Mouse (Mus musculus) heart, embryonic 13.5 days (tissue): Measurements from ENCODE around the gene Hspa12a. TPM values are rescaled to one million over a fixed set of nuclear protein-coding genes. Genes with fewer than 3 reads are reported as not detected.
A peak's percentile ranks its signal among the peaks of the same experiment; 100 is the strongest.
"Not testable (repeated sequence)": the region's sequence is repeated elsewhere in the genome, so short reads cannot be mapped to it uniquely, and the experiment has no call there.

Experiments used
- ATAC-seq: fragments of 200-750 bp; cut with Nextera tagmentation; 2 replicates; pipeline ENCODE4 v1.8.0; 2017; ENCODE audit warnings: moderate TSS enrichment; ENCODE audit not compliant: insufficient number of reproducible peaks, low FRiP score, low TSS enrichment; ENCODE audit errors: extremely low read depth
- H3K27ac ChIP-seq: fragments of 300-500 bp; sonication (generic); replicated peaks from 2 replicates; pipeline ENCODE4 v1.5.1; 2015; ENCODE audit warnings: moderate library complexity, mild to moderate bottlenecking, inconsistent platforms
- H3K27me3 ChIP-seq: fragments of 300-500 bp; sonication (generic); replicated peaks from 2 replicates; pipeline ENCODE4 v1.6.1; 2015; ENCODE audit warnings: mild to moderate bottlenecking, inconsistent platforms
- H3K36me3 ChIP-seq: fragments of 300-500 bp; sonication (generic); 2 replicates; pipeline ENCODE4 v1.6.1; 2015; ENCODE audit warnings: mild to moderate bottlenecking, inconsistent platforms
- H3K4me1 ChIP-seq: fragments of 300-500 bp; sonication (generic); 2 replicates; pipeline ENCODE4 v1.6.1; 2015; ENCODE audit warnings: inconsistent platforms
- H3K4me2 ChIP-seq: fragments of 300-500 bp; sonication (generic); 2 replicates; pipeline ENCODE4 v1.6.1; 2015; ENCODE audit warnings: inconsistent platforms, mild to moderate bottlenecking, moderate library complexity
- H3K4me3 ChIP-seq: fragments of 300-500 bp; sonication (generic); 2 replicates; pipeline ENCODE4 v1.5.1; 2015; ENCODE audit warnings: moderate library complexity, mild to moderate bottlenecking, inconsistent platforms
- H3K9ac ChIP-seq: fragments of 300-500 bp; sonication (generic); 2 replicates; pipeline ENCODE4 v1.6.1; 2015; ENCODE audit warnings: inconsistent platforms, mild to moderate bottlenecking, moderate library complexity
- H3K9me3 ChIP-seq: fragments of 300-500 bp; sonication (generic); 2 replicates; pipeline ENCODE4 v1.6.1; 2016; ENCODE audit warnings: inconsistent platforms
- whole genome bisulfite sequencing: fragments of 180-500 bp; shearing (Covaris S2); methylation state at CpG from one replicate; pipeline ENCODE4 v1.1.7; 2015; ENCODE audit warnings: mixed read lengths; 5-methylcytosine and 5-hydroxymethylcytosine counted together
- polyA plus RNA-seq: library from polyadenylated mRNA; unstranded; fragments of >200 nt; fragmentation: Nextera tagmentation; extraction: Ambion mirVana; gene quantifications from 2 replicates; pipeline ENCODE4 v1.2.1, GENCODE M21; 2015

The Hspa12a gene
- polyA plus RNA-seq, 1 experiment from 2014 or later, result 9.0 TPM

DNA sequence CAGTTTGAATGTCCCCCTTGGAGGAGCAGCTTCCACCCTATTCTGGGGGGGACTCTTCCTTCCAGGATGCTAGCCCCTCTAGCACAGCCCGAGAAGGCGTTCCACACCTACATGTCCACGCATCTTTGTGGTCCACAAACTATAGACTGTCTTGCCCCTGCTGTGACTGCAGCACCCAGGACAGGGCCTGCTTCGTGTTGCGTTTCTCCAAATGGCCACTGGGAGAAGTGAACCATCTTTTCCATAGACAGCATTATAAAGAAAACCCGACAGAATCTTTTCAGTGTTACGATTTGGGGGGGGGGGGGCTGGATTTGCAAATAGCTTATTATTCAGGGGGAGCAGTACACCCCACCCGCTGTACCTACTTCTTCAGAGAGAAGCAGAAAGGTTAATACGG lies 36.8 kb downstream of the Hspa12a start:
- no peak overlapping the region for H3K27ac ChIP-seq
- no peak for ATAC-seq
- no peak overlapping the region for H3K9ac ChIP-seq
- H3K4me3 ChIP-seq, result no peak overlapping the region
- no peak overlapping the region for H3K4me2 ChIP-seq
- no peaks in the 10 kb centered on the region for H3K36me3 ChIP-seq
- H3K27me3 ChIP-seq, result no peaks in the 10 kb centered on the region; the same call in 1 of the 2 replicates
- H3K9me3 ChIP-seq, result no peaks in the 10 kb centered on the region
- 43% methylated on average over 9 of the region's 9 CpGs for WGBS
- peaks cover 12% of the 10 kb centered on the region for H3K4me1 ChIP-seq

DNA sequence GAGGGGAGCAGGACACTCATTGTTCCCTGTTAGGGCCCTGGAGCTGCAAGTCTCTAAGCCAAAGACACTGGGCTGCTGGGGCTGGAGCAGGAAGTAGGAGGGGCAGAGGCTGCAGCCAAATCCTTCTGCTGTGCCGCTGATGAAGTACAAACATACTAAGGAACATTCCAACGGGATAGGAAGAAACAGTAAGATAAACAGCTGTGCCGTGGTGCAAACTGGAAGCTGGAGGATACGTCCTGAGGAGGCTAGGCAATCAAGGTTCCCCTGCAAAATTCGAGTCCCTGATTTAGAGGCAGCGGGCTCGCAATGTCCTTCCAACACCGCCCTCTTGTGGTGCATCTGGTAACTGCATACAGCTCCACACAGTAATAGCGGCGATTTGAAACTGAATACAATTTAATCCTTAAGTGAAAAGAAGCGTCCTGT lies 39.5 kb downstream of the Hspa12a start:
- peak overlapping the region; percentile 62 for H3K9ac ChIP-seq
- no peak overlapping the region for H3K27ac ChIP-seq
- H3K4me2 ChIP-seq, result peak overlapping the region; percentile 66
- ATAC-seq, result no peak
- H3K4me1 ChIP-seq, result peaks cover 6% of the 10 kb centered on the region; the same call in 1 of the 2 replicates
- peak overlapping the region; percentile 45 for H3K4me3 ChIP-seq
- no peaks in the 10 kb centered on the region for H3K36me3 ChIP-seq
- no peaks in the 10 kb centered on the region; the same call in 1 of the 2 replicates for H3K27me3 ChIP-seq
- H3K9me3 ChIP-seq, result no peaks in the 10 kb centered on the region
- under 1% methylated on average over 11 of the region's 11 CpGs for WGBS

- H3K4me1 ChIP-seq, result peaks cover 6% of the 10 kb centered on the region; the same call in 1 of the 2 replicates
- peak overlapping the region; percentile 45 for H3K4me3 ChIP-seq
- H3K9ac ChIP-seq, result peak overlapping the region; percentile 62
- H3K4me2 ChIP-seq, result peak overlapping the region; percentile 66
- WGBS, result 50% methylated on average over 7 of the region's 7 CpGs
- no peaks in the 10 kb centered on the region for H3K36me3 ChIP-seq
- H3K27me3 ChIP-seq, result no peaks in the 10 kb centered on the region; the same call in 1 of the 2 replicates
- H3K27ac ChIP-seq, result no peak overlapping the region
- no peak; the same call in 1 of the 2 replicates for ATAC-seq
- H3K9me3 ChIP-seq, result no peaks in the 10 kb centered on the region
These were observed 40.2 kb downstream of the Hspa12a start for GRCm38 (mm10) chr19:58903079-58903898.

DNA sequence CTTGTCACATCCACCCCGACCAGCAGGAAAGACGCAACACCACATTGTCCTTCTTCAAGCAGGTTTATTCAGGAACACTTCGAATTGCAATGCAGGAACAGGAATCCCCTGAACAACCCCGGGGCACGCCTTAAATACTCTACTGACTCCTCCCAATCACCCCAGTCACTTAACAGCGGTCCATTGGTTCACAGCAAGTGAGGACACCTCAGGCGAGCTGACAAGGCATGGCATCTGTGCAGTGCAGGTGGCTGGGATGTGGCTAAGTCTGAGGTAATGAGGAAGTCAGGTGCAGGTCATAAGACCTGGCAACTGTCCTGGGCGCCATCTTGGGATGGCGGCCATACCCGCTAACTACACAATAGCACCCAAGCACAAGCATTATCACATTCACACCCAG lies 43.0 kb downstream of the Hspa12a start:
- H3K4me3 ChIP-seq, H3K9me3 ChIP-seq, H3K4me1 ChIP-seq, H3K4me2 ChIP-seq, H3K27ac ChIP-seq, H3K36me3 ChIP-seq, ATAC-seq, H3K27me3 ChIP-seq, H3K9ac ChIP-seq: not testable (repeated sequence)
- 84% methylated on average over 10 of the region's 10 CpGs for WGBS

DNA sequence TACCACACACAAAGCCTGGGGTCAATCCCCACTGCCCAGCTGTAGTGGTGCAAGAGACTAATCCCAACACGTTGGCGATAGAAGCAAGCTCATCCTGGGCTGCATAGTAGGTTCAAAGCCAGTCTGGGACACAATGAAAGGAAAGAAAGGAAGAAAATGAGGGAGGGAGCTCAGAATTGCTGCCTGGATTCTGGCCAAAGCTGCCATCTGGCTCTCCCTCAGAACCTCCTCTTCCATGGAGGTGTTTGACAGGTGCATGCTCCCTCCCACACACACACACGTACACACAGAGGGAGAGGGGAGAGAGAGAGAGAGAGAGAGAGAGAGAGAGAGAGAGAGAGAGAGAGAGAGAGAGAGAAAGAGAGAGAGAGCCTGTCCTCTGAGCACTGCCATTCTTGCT lies 47.2 kb downstream of the Hspa12a start:
- no peaks in the 10 kb centered on the region for H3K27me3 ChIP-seq
- WGBS, result 64% methylated on average over 3 of the region's 3 CpGs
- ATAC-seq, result no peak

DNA sequence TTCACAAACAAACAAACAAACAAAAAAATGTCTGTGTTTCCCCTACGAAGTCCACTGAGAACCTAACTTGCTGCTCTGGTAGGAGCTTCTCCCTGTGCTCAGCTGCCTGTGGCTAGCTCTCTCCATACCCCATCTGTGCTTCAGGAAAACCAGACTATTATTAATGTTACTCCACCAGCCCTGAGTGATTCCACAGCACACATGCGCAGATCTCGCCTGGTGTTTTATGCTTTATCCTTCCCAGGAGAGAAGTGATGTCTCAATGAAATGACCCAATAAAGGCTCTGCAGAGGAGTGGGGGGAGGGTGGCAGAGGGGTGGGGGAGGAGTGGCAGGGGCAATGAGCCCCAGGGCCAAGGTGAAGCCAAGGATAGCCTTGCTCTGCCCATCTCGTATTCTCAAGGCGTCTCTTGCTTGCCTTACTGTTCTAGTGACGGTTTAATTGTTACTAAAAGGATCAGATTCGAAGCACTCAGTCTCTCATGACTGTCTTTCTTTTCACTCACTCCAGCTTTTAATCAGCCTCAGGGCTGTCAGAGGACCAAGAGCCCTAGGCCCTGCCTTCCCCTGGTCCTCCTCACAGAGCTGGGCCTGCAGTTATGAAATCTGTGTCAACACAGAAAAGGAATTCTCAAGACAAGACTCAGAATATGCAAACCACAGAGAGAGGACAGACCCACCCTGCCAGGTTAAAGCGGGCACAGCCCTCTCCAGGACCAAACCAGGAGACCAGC lies 54.0 kb downstream of the Hspa12a start:
- Histone ChIP-seq H3K27me3 (no peaks in the 10 kb centered on the region; the same call in 1 of the 2 replicates), H3K4me3 (no peak overlapping the region), H3K27ac (no peak overlapping the region), H3K4me2 (no peak overlapping the region), H3K36me3 (no peaks in the 10 kb centered on the region), H3K9ac (no peak overlapping the region), H3K9me3 (no peaks in the 10 kb centered on the region), H3K4me1 (no peaks in the 10 kb centered on the region)
- WGBS, result 68% methylated on average over 8 of the region's 8 CpGs
- no peak for ATAC-seq

More for the DNA sequence above, 47.2 kb downstream of the Hspa12a start:
- no peak overlapping the region for H3K4me2 ChIP-seq
- H3K9me3 ChIP-seq, result 0 out of 2 replicates have a peak, but pooled peaks cover 4% of the 10 kb centered on the region
- H3K4me1 ChIP-seq, result no peaks in the 10 kb centered on the region
- H3K36me3 ChIP-seq, result no peaks in the 10 kb centered on the region
- H3K9ac ChIP-seq, result no peak overlapping the region
- H3K27ac ChIP-seq, result no peak overlapping the region
- no peak overlapping the region for H3K4me3 ChIP-seq

DNA sequence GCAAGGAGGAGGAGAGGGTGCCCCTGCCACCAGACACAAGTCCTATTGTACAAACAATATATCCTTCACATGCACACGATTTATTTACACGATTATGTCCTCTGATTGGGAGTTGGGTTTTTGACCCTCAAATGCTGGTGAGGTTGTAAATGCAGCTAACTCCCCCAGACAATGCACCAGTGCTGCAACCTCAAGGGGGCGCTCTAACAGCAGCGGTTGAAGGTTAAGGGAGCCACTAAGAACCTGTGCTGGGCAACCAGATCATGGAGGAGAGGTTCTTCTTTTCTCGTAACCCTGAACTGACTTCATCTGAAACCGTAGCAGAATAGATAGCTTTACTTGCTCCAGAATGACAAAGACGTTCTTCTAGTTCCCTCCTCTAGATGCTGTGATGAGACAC lies 57.0 kb downstream of the Hspa12a start:
- no peak overlapping the region for H3K9ac ChIP-seq
- no peak overlapping the region for H3K4me3 ChIP-seq
- H3K9me3 ChIP-seq, result no peaks in the 10 kb centered on the region
- WGBS, result 60% methylated on average over 7 of the region's 7 CpGs
- no peaks in the 10 kb centered on the region for H3K36me3 ChIP-seq
- H3K27me3 ChIP-seq, result no peaks in the 10 kb centered on the region; the same call in 1 of the 2 replicates
- H3K27ac ChIP-seq, result no peak overlapping the region
- H3K4me2 ChIP-seq, result no peak overlapping the region
- no peak for ATAC-seq
- H3K4me1 ChIP-seq, result peaks cover 12% of the 10 kb centered on the region

DNA sequence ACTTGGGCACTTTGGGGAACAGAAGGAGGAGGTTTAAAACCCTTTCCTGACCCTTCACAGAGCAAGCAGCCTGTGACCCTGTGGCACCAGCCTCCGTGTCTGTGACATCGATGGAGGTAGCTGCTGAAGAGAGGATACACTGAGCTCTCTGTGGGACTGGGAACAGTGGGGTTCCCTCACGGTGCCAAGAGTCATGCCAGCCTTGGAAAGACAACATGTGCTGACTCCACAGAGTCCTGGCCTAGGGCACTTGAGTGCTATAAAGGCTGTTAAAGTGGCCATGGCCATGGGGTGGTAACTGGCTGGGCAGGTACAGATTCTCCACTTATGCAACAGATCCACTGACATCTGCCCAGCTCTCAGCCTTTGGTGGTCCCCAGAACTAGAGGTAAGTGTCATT lies 60.0 kb downstream of the Hspa12a start:
- no peak overlapping the region for H3K9ac ChIP-seq
- no peak for ATAC-seq
- H3K36me3 ChIP-seq, result no peaks in the 10 kb centered on the region
- no peak overlapping the region for H3K4me3 ChIP-seq
- no peaks in the 10 kb centered on the region; the same call in 1 of the 2 replicates for H3K27me3 ChIP-seq
- no peak overlapping the region for H3K27ac ChIP-seq
- 72% methylated on average over 3 of the region's 3 CpGs for WGBS
- H3K4me2 ChIP-seq, result no peak overlapping the region
- peaks cover 25% of the 10 kb centered on the region for H3K4me1 ChIP-seq
- no peaks in the 10 kb centered on the region for H3K9me3 ChIP-seq

- Histone ChIP-seq H3K9me3 (no peaks in the 10 kb centered on the region), H3K4me3 (no peak overlapping the region), H3K9ac (no peak overlapping the region), H3K27ac (no peak overlapping the region), H3K36me3 (no peaks in the 10 kb centered on the region), H3K27me3 (no peaks in the 10 kb centered on the region; the same call in 1 of the 2 replicates), H3K4me2 (no peak overlapping the region), H3K4me1 (peaks cover 34% of the 10 kb centered on the region)
- no peak for ATAC-seq
- WGBS, result 36% methylated on average over 4 of the region's 4 CpGs
These were observed 61.1 kb downstream of the Hspa12a start for GRCm38 (mm10) chr19:58882336-58882735.

GRCm38 (mm10) chr19:58879330-58879957 lies 64.0 kb downstream of the Hspa12a start:
- WGBS, result 82% methylated on average over 7 of the region's 7 CpGs
- H3K27ac ChIP-seq, result no peak overlapping the region
- no peaks in the 10 kb centered on the region; the same call in 1 of the 2 replicates for H3K27me3 ChIP-seq
- H3K4me3 ChIP-seq, result no peak overlapping the region
- H3K36me3 ChIP-seq, result no peaks in the 10 kb centered on the region
- no peak for ATAC-seq
- H3K4me1 ChIP-seq, result peaks cover 34% of the 10 kb centered on the region
- no peaks in the 10 kb centered on the region for H3K9me3 ChIP-seq
- no peak overlapping the region for H3K4me2 ChIP-seq
- H3K9ac ChIP-seq, result no peak overlapping the region; the same call in 1 of the 2 replicates

GRCm38 (mm10) chr19:58878560-58878959 lies 64.9 kb downstream of the Hspa12a start:
- Histone ChIP-seq H3K27ac (no peak overlapping the region), H3K36me3 (no peaks in the 10 kb centered on the region), H3K9ac (no peak overlapping the region), H3K9me3 (no peaks in the 10 kb centered on the region), H3K4me3 (no peak overlapping the region), H3K4me2 (no peak overlapping the region), H3K4me1 (peaks cover 34% of the 10 kb centered on the region), H3K27me3 (no peaks in the 10 kb centered on the region)
- no peak for ATAC-seq
- WGBS, result 54% methylated on average over 2 of the region's 2 CpGs
